Mouse (Mus musculus): ENCODE measurements around the gene Zdhhc4. TPM values are rescaled to one million over a fixed set of nuclear protein-coding genes. Genes with fewer than 3 reads are reported as not detected.

Zdhhc4 gene
- total RNA-seq, 1 experiment, result 27.7 TPM

DNA sequence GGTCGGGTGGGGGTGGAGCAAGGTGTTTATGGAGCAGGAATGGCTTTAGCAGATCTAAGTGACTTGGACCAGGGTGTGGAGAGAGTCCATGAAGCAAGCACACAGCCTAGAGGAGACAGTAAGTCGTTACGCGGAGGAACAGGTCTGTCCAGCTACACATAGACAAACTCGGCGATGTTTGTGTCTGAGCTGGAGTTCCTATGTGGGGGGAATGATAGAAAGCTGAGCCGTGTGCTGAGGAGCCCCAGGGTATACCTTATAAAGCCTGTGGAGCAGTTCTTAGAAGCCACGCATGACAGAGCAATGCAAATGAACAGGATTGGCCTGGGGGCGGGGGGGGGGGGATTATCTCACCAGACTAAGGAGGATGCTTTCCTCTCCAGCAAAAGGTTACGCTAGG is 49.8 kb downstream of the Zdhhc4 start:
- no peaks in the 10 kb centered on the region for H3K36me3 ChIP-seq (ENCODE audit: control insufficient read depth, insufficient read depth, low read length, poor library complexity, severe bottlenecking)
- no peak overlapping the region for H3K4me3 ChIP-seq (ENCODE audit: insufficient read depth in 1 of 2, low read depth in 1 of 2, low read length in 2 of 2, poor library complexity in 1 of 2, severe bottlenecking in 1 of 2)
- H3K27ac ChIP-seq (ENCODE audit: insufficient read depth, low read depth, low read length, poor library complexity, severe bottlenecking), result no peak overlapping the region
- no peak for DNase-seq (ENCODE audit: low read depth, low spot score)
- in situ Hi-C loops (cut with MboI; ENCODE audit: low sequenced_read_pairs in 2 of 2, unreplicated experiment in 2 of 2), result no loop called here
- no peaks in the 10 kb centered on the region for H3K9me3 ChIP-seq (ENCODE audit: control insufficient read depth, insufficient read depth, low read depth, low read length)
- H3K4me1 ChIP-seq (ENCODE audit: control insufficient read depth in 2 of 2, insufficient read depth in 2 of 2, low read length in 2 of 2, poor library complexity in 1 of 2), result no peaks in the 10 kb centered on the region; a peak in 1 of 4 replicates
- H3K9ac ChIP-seq (ENCODE audit: insufficient read depth, low read depth, low read length, poor library complexity, severe bottlenecking), result no peak overlapping the region
- TF ChIP-seq CHD2 (IDR thresholded peaks at IDR 0.05; ENCODE audit: low read depth, low read length) (no peak), ZC3H11A (IDR thresholded peaks at IDR 0.05; ENCODE audit: borderline replicate concordance, low read depth, low read length) (no peak), ZNF384 (IDR thresholded peaks at IDR 0.05; ENCODE audit: low read depth, low read length) (no peak)

DNA sequence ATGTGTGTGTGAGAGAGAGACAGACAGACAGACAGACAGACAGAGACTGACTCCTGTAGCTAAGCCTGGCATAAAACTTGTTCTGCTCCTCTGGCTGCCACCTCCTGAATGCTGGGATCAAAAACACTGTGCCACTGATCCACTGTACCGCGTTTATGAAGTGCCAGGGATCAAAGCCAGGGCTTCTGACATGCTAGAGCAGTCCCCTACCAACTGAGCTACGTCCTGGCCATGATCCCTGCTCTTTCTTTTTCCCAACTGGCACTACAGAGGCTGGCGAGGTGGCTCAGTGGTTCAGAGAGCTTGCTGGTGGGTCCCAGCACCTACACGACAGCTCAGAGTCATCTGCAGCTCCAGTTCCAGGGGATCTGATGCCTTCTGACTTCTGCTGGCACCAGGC is 53.3 kb downstream of the Zdhhc4 start:
- Histone ChIP-seq H3K4me1 (ENCODE audit: control insufficient read depth in 2 of 2, insufficient read depth in 2 of 2, low read length in 2 of 2, poor library complexity in 1 of 2) (no peaks in the 10 kb centered on the region; a peak in 1 of 4 replicates), H3K9me3 (ENCODE audit: control insufficient read depth, insufficient read depth, low read depth, low read length) (no peaks in the 10 kb centered on the region), H3K27ac (ENCODE audit: insufficient read depth, low read depth, low read length, poor library complexity, severe bottlenecking) (no peak overlapping the region), H3K36me3 (ENCODE audit: control insufficient read depth, insufficient read depth, low read length, poor library complexity, severe bottlenecking) (no peaks in the 10 kb centered on the region), H3K4me3 (ENCODE audit: insufficient read depth in 1 of 2, low read depth in 1 of 2, low read length in 2 of 2, poor library complexity in 1 of 2, severe bottlenecking in 1 of 2) (no peak overlapping the region), H3K9ac (ENCODE audit: insufficient read depth, low read depth, low read length, poor library complexity, severe bottlenecking) (no peak overlapping the region)
- DNase-seq (ENCODE audit: low read depth, low spot score), result no peak
- in situ Hi-C loops (cut with MboI; ENCODE audit: low sequenced_read_pairs in 2 of 2, unreplicated experiment in 2 of 2), result no loop called here
- TF ChIP-seq CHD2 (IDR thresholded peaks at IDR 0.05; ENCODE audit: low read depth, low read length), result no peak
- no peak for TF ChIP-seq HCFC1 (IDR thresholded peaks at IDR 0.05; ENCODE audit: borderline replicate concordance, insufficient read depth, low read length)
- no peak for TF ChIP-seq ZC3H11A (IDR thresholded peaks at IDR 0.05; ENCODE audit: borderline replicate concordance, low read depth, low read length)
- TF ChIP-seq MAFK (IDR thresholded peaks at IDR 0.05; ENCODE audit: insufficient read depth, low read depth, low read length), result no peak
- no peak for TF ChIP-seq ZNF384 (IDR thresholded peaks at IDR 0.05; ENCODE audit: low read depth, low read length)

DNA sequence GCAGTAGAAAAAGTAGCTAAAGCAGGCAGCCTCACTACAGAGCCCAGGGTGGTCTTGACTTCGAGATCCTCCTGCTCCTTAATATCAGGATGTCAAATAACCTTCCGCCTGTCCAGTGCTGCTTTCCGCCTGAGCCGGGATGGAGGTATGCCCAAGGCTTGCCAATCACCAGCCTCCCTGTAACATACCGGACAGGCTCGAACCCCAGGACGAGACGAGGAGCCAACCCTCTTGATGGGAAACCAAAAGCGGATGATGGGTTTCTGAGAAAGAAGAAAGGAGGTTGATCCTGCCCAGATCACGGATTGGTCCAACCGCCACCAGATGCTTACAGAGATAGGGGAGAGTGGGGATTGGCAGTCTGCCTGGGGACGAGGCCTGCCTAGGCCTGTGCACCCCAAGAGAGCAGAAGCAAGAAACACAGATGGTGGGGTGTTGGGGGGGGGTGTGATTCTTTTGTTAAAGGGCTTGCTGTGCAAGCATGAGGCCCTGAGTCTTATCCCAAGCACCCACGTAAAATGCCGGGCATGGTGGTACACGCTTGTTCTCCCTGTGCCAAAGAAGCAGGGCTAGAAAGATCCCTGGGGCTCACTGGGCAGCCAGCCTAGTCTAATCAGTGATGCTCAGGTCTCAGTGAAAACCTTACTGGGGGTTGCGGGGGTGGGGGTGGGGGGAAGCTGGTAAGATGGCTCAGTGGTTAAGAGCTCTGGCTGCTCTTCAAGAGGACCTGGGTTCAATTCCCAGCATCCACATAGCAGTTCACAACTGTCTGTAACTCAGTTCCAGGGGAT is 56.3 kb downstream of the Zdhhc4 start:
- Histone ChIP-seq H3K4me1 (ENCODE audit: control insufficient read depth in 2 of 2, insufficient read depth in 2 of 2, low read length in 2 of 2, poor library complexity in 1 of 2) (peaks cover 0 to 9% of the 10 kb centered on the region in 2 experiments; a peak in 1 of 4 replicates), H3K9ac (ENCODE audit: insufficient read depth, low read depth, low read length, poor library complexity, severe bottlenecking) (no peak overlapping the region), H3K27ac (ENCODE audit: insufficient read depth, low read depth, low read length, poor library complexity, severe bottlenecking) (no peak overlapping the region), H3K9me3 (ENCODE audit: control insufficient read depth, insufficient read depth, low read depth, low read length) (no peaks in the 10 kb centered on the region), H3K36me3 (ENCODE audit: control insufficient read depth, insufficient read depth, low read length, poor library complexity, severe bottlenecking) (no peaks in the 10 kb centered on the region), H3K4me3 (ENCODE audit: insufficient read depth in 1 of 2, low read depth in 1 of 2, low read length in 2 of 2, poor library complexity in 1 of 2, severe bottlenecking in 1 of 2) (no peak overlapping the region)
- no peak for TF ChIP-seq CHD2 (IDR thresholded peaks at IDR 0.05; ENCODE audit: low read depth, low read length)
- TF ChIP-seq MAFK (IDR thresholded peaks at IDR 0.05; ENCODE audit: insufficient read depth, low read depth, low read length), result no peak
- TF ChIP-seq ZC3H11A (IDR thresholded peaks at IDR 0.05; ENCODE audit: borderline replicate concordance, low read depth, low read length), result no peak
- TF ChIP-seq HCFC1 (IDR thresholded peaks at IDR 0.05; ENCODE audit: borderline replicate concordance, insufficient read depth, low read length), result no peak
- no peak for TF ChIP-seq ZNF384 (IDR thresholded peaks at IDR 0.05; ENCODE audit: low read depth, low read length)
- in situ Hi-C loops (cut with MboI; ENCODE audit: low sequenced_read_pairs in 2 of 2, unreplicated experiment in 2 of 2), result no loop called here
- DNase-seq (ENCODE audit: low read depth, low spot score), result no peak

DNA sequence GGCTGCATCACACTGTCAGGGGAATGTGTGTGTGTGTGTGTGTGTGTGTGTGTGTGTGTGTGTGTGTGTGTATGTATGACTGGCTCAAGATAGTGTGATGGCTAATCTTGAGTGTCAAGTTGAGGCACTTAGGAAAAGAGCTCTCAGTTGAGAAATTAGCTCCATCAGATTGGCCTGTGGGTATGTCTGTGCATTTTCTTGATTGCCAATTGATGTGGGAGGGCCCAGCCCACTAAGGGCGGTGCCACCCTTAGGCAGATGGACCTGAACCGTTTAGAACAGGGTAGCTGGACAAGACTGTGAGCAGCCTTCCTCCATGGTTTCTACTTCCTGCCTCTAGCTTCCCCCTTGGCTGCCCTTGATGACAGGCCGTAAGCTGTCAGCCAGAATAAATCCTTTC is 56.9 kb downstream of the Zdhhc4 start:
- Histone ChIP-seq H3K4me1 (ENCODE audit: control insufficient read depth in 2 of 2, insufficient read depth in 2 of 2, low read length in 2 of 2, poor library complexity in 1 of 2) (peaks cover 0 to 9% of the 10 kb centered on the region in 2 experiments; a peak in 1 of 4 replicates), H3K9me3 (ENCODE audit: control insufficient read depth, insufficient read depth, low read depth, low read length) (no peaks in the 10 kb centered on the region), H3K36me3 (ENCODE audit: control insufficient read depth, insufficient read depth, low read length, poor library complexity, severe bottlenecking) (no peaks in the 10 kb centered on the region), H3K9ac (ENCODE audit: insufficient read depth, low read depth, low read length, poor library complexity, severe bottlenecking) (no peak overlapping the region), H3K4me3 (ENCODE audit: insufficient read depth in 1 of 2, low read depth in 1 of 2, low read length in 2 of 2, poor library complexity in 1 of 2, severe bottlenecking in 1 of 2) (no peak overlapping the region), H3K27ac (ENCODE audit: insufficient read depth, low read depth, low read length, poor library complexity, severe bottlenecking) (no peak overlapping the region)
- no peak for DNase-seq (ENCODE audit: low read depth, low spot score)
- in situ Hi-C loops (cut with MboI; ENCODE audit: low sequenced_read_pairs in 2 of 2, unreplicated experiment in 2 of 2), result no loop called here
- no peak for TF ChIP-seq ZNF384 (IDR thresholded peaks at IDR 0.05; ENCODE audit: low read depth, low read length)
- TF ChIP-seq MAFK (IDR thresholded peaks at IDR 0.05; ENCODE audit: insufficient read depth, low read depth, low read length), result no peak
- no peak for TF ChIP-seq HCFC1 (IDR thresholded peaks at IDR 0.05; ENCODE audit: borderline replicate concordance, insufficient read depth, low read length)
- no peak for TF ChIP-seq CHD2 (IDR thresholded peaks at IDR 0.05; ENCODE audit: low read depth, low read length)
- no peak for TF ChIP-seq ZC3H11A (IDR thresholded peaks at IDR 0.05; ENCODE audit: borderline replicate concordance, low read depth, low read length)
